Mouse (Mus musculus): ENCODE results near the gene Cdcp1.

GRCm38 (mm10) chr9:123239651-123240050, 23.8 kb upstream of the Cdcp1 start:
- TF ChIP-seq GATA1 (IDR thresholded peaks at IDR 0.05; ENCODE audit: borderline replicate concordance, low read length), result no peak
- TF ChIP-seq FLI1 (IDR thresholded peaks at IDR 0.05; ENCODE audit: low read length), result no peak

Measured in megakaryocyte, embryonic 14.5 days (primary cell).